In genomic region chr17:15376494-15377181, GRCm38 (mm10) we compare ENCODE assay signal across 8 mouse cellular contexts. TPM values are rescaled to one million over a fixed set of nuclear protein-coding genes. Genes with fewer than 3 reads are reported as not detected.
DNase-seq lines count a peak whose midpoint lies in the region; ATAC-seq and TF ChIP-seq lines count a peak whose summit lies in the region.

Gene Dll1, minus strand, starts transcription at chr17:15376872.

- peaks cover 16% of the 10 kb centered on the region; the same call in 1 of the 2 replicates for H3K4me1 ChIP-seq in heart, postnatal 0 days (ENCODE audit: control insufficient read depth, insufficient read depth)
- H3K4me1 ChIP-seq in liver, embryonic 12.5 days, result peaks cover 45% of the 10 kb centered on the region
- H3K4me1 ChIP-seq in stomach, embryonic 14.5 days (ENCODE audit: control insufficient read depth, insufficient read depth, low read length), result peaks cover 52% of the 10 kb centered on the region

- no peak for TF ChIP-seq EP300 in heart, postnatal 0 days (IDR thresholded peaks at IDR 0.05; ENCODE audit: low read depth)

- no peaks in the 10 kb centered on the region for H3K36me3 ChIP-seq in heart, postnatal 0 days (replicated peaks; ENCODE audit: control insufficient read depth, insufficient read depth, low read length)
- no peaks in the 10 kb centered on the region for H3K36me3 ChIP-seq in liver, embryonic 12.5 days
- no peaks in the 10 kb centered on the region for H3K36me3 ChIP-seq in stomach, embryonic 14.5 days (ENCODE audit: control insufficient read depth, insufficient read depth, low read length)

- no peak for TF ChIP-seq CTCF in heart, postnatal 0 days (IDR thresholded peaks at IDR 0.05; ENCODE audit: low read depth)

- H3K4me3 ChIP-seq in heart, postnatal 0 days (ENCODE audit: low read depth, low read length), result peak within 1 kb of the TSS; percentile 62
- peak within 1 kb of the TSS; percentile 53 for H3K4me3 ChIP-seq in liver, embryonic 12.5 days
- peak within 1 kb of the TSS; percentile 69 for H3K4me3 ChIP-seq in stomach, embryonic 14.5 days (ENCODE audit: low read depth, low read length)

- H3K4me2 ChIP-seq in heart, postnatal 0 days (ENCODE audit: low read depth, low read length), result peak within 1 kb of the TSS; percentile 99
- peak within 1 kb of the TSS; percentile 73 for H3K4me2 ChIP-seq in liver, embryonic 12.5 days
- peak within 1 kb of the TSS; percentile 91 for H3K4me2 ChIP-seq in stomach, embryonic 14.5 days (replicated peaks; ENCODE audit: low read depth, low read length)

- H3K27me3 ChIP-seq in heart, postnatal 0 days (ENCODE audit: control insufficient read depth, insufficient read depth, low read length), result peaks cover 91% of the 10 kb centered on the region
- H3K27me3 ChIP-seq in liver, embryonic 12.5 days (replicated peaks), result peaks cover 100% of the 10 kb centered on the region
- H3K27me3 ChIP-seq in stomach, embryonic 14.5 days (ENCODE audit: control insufficient read depth, insufficient read depth, low read length), result 0 out of 2 replicates have a peak, but pooled peaks cover 7% of the 10 kb centered on the region

- no peaks in the 10 kb centered on the region for H3K9me3 ChIP-seq in heart, postnatal 0 days (replicated peaks; ENCODE audit: control insufficient read depth, low read length)
- H3K9me3 ChIP-seq in liver, embryonic 12.5 days (replicated peaks), result no peaks in the 10 kb centered on the region
- H3K9me3 ChIP-seq in stomach, embryonic 14.5 days (ENCODE audit: control insufficient read depth, low read depth, low read length), result no peaks in the 10 kb centered on the region

- peak; percentile 15 for DNase-seq in CD4-positive, CD25-positive, alpha-beta regulatory T cell, adult 2 months (ENCODE audit: low read depth, low spot score)
- peak; percentile 39 to 44 for DNase-seq in left cerebral cortex, postnatal 14 days (ENCODE audit: low spot score in 2 of 2)
- DNase-seq in left cerebral cortex, adult 11 months (ENCODE audit: low spot score), result no peak
- peak; percentile 79 for DNase-seq in embryo, embryonic 10.5 days (ENCODE audit: low spot score)
- DNase-seq in heart, postnatal 0 days (ENCODE audit: low spot score), result no peak

- peak within 1 kb of the TSS; percentile 39; the same call in 1 of the 2 replicates for H3K9ac ChIP-seq in heart, postnatal 0 days (replicated peaks; ENCODE audit: low read depth, low read length)
- H3K9ac ChIP-seq in liver, embryonic 12.5 days, result 0 out of 2 replicates have a peak within 1 kb of the TSS, but pooled peaks have one; percentile 6
- H3K9ac ChIP-seq in stomach, embryonic 14.5 days (replicated peaks; ENCODE audit: low read depth, low read length), result peak within 1 kb of the TSS; percentile 78

- under 1% methylated on average over 36 of the region's 36 CpGs for WGBS in heart, postnatal 0 days
- 1% methylated on average over 36 of the region's 36 CpGs for WGBS in liver, embryonic 12.5 days (ENCODE audit: insufficient replicate concordance)
- WGBS in stomach, embryonic 14.5 days, result under 1% methylated on average over 36 of the region's 36 CpGs

- intact Hi-C loops in left cerebral cortex, postnatal 14 days (cut with DNase I), result loop anchor here (1.0 to 5.0 kb wide), 4 partner anchors 91 to 311 kb away; no protein-coding TSS in a partner anchor

- H3K27ac ChIP-seq in heart, postnatal 0 days (ENCODE audit: low read depth), result no peak within 1 kb of the TSS; the same call in 1 of the 2 replicates
- no peak within 1 kb of the TSS for H3K27ac ChIP-seq in liver, embryonic 12.5 days
- peak within 1 kb of the TSS; percentile 75 for H3K27ac ChIP-seq in stomach, embryonic 14.5 days (ENCODE audit: low read length)

- ATAC-seq in CD4-positive, CD25-positive, alpha-beta regulatory T cell, adult 4 months, result no peak
- ATAC-seq in heart, postnatal 0 days (ENCODE audit: insufficient read depth, low read depth), result no peak
- no peak for ATAC-seq in liver, embryonic 12.5 days
- no peak for ATAC-seq in stomach, embryonic 14.5 days (ENCODE audit: insufficient number of reproducible peaks, insufficient read depth, low FRiP score, low read depth)

RNA-seq across cellular contexts. Expression of gene Dll1, which starts in this region (rescaled TPM):
- polyA plus RNA-seq in CD4-positive, CD25-positive, alpha-beta regulatory T cell, adult 4 months (2017; shearing (Covaris generic)), result under 1 TPM in 1 of 2 experiments, not detected in 1; 0.81 TPM
- total RNA-seq in left cerebral cortex, postnatal 14 days (2021), result 1 to 10 TPM; 8.2 to 9.0 TPM
- total RNA-seq in heart, postnatal 0 days (2014; rRNA removed; ENCODE audit: low replicate concordance), result 3.7 and 18.9 TPM in 2 replicates
- polyA plus RNA-seq in heart, postnatal 0 days (2015; fragmentation: Nextera tagmentation; extraction: Ambion mirVana), result 3.0 and 3.5 TPM in 2 replicates
- 1.5 and 1.7 TPM in 2 replicates for polyA plus RNA-seq in liver, embryonic 12.5 days (2016; fragmentation: Nextera tagmentation; extraction: Ambion mirVana)
- 12.9 and 13.5 TPM in 2 replicates for polyA plus RNA-seq in stomach, embryonic 14.5 days (2014; fragmentation: Nextera tagmentation; extraction: Ambion mirVana)

Comparison
In these comparisons a context has a peak if more than half of its experiments do, and no peak if none do; other contexts are left out.
1. DNase-seq: peak in CD4-positive, CD25-positive, alpha-beta regulatory T cell, adult 2 months (single experiment), left cerebral cortex, postnatal 14 days (2 of 2) and embryo, embryonic 10.5 days (single experiment); none in left cerebral cortex, adult 11 months (single experiment) and heart, postnatal 0 days (single experiment).
2. H3K9ac ChIP-seq: peak in every context shown above with its lines; median percentile 78 in stomach, embryonic 14.5 days; 39 in heart, postnatal 0 days; 6 in liver, embryonic 12.5 days.
3. Peak in every context shown above with its lines, with median percentiles within 50 percentile points of each other: H3K4me2 ChIP-seq and H3K4me3 ChIP-seq.